Mouse (Mus musculus) adrenal gland, postnatal 10 days (tissue): ENCODE results near the gene Rbm26. TPM values are rescaled to one million over a fixed set of nuclear protein-coding genes. Genes with fewer than 3 reads are reported as not detected.

Source experiments
- DNase-seq: peaks from one replicate; pipeline ENCODE4 v3.0.0; 2021; ENCODE audit warnings: mixed read lengths
- total RNA-seq, 2 experiments: library from RNA; stranded (reverse); gene quantifications; 2 replicates each; pipeline ENCODE4 v1.2.3; 2021

Gene Rbm26
- total RNA-seq, 2 experiments from 2014 or later: 35.4 to 48.2 TPM

- DNase-seq: no peak
These were observed 91.7 kb downstream of the Rbm26 start for GRCm38 (mm10) chr14:105085332-105085993.

GRCm38 (mm10) chr14:105084757-105085330 is 92.3 kb downstream of the Rbm26 start:
- no peak for DNase-seq

GRCm38 (mm10) chr14:105084106-105084505 is 93.0 kb downstream of the Rbm26 start:
- no peak for DNase-seq

GRCm38 (mm10) chr14:105074776-105075175 is 102.4 kb downstream of the Rbm26 start:
- DNase-seq: peak; percentile 28

- DNase-seq: peak; percentile 17
These were observed 102.8 kb downstream of the Rbm26 start for GRCm38 (mm10) chr14:105074376-105074775.

GRCm38 (mm10) chr14:105071010-105071509 is 106.1 kb downstream of the Rbm26 start:
- no peak for DNase-seq

- DNase-seq: no peak
These were observed 106.7 kb downstream of the Rbm26 start for GRCm38 (mm10) chr14:105070258-105071009.

GRCm38 (mm10) chr14:105068060-105068459 is 109.1 kb downstream of the Rbm26 start:
- DNase-seq: no peak

- no peak for DNase-seq
These were observed 112.9 kb downstream of the Rbm26 start for GRCm38 (mm10) chr14:105064243-105064642.

GRCm38 (mm10) chr14:105061230-105061629 is 115.9 kb downstream of the Rbm26 start:
- no peak for DNase-seq

GRCm38 (mm10) chr14:105057934-105058333 is 119.2 kb downstream of the Rbm26 start:
- DNase-seq: no peak

Other genes starting within 250 kb of the Rbm26 start
- gene Ndfip2, start 81.2 kb upstream of the Rbm26 start, total RNA-seq: 10 to 100 TPM; 32.8 to 34.3 TPM